17 mouse cellular contexts compared by ENCODE assay signal in the genomic region with DNA sequence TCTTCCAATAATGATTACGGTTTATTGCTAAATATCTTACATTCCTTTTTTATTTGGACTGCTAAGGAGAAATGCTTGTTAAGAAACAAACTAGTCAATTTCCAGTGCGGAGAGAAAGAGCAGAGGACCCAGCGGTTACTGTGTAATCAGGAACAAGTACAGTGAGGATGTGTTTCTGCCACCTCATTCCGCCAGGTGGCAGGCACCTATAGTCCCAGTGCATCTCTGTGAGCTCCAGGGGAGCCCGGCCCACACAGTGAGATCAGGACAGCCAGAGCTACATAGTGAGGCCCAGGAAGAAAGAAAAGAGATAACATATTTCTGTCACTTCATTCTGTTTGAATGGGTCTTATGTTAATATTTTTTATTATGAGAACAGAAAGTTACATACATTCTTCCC. TPM values are rescaled to one million over a fixed set of nuclear protein-coding genes. Genes with fewer than 3 reads are reported as not detected.
DNase-seq lines count a peak whose midpoint lies in the region; ATAC-seq and TF ChIP-seq lines count a peak whose summit lies in the region.
"Had no signal": no experiment of that assay in that cellular context is flagged by ENCODE, and none has a peak within 500 bp of the region (broad histone marks: within the 10 kb centered on the region; RNA-seq: fewer than 3 reads in every experiment).

No protein-coding gene starts in this region.

- intact Hi-C loops in left cerebral cortex, postnatal 14 days (cut with DNase I), result no loop called here

- H3K9me3 ChIP-seq in heart, postnatal 0 days (replicated peaks; ENCODE audit: control insufficient read depth, low read length), result no peaks in the 10 kb centered on the region
- H3K9me3 ChIP-seq in heart, embryonic 10.5 days, result no peaks in the 10 kb centered on the region
- no peaks in the 10 kb centered on the region for H3K9me3 ChIP-seq in midbrain, postnatal 0 days (ENCODE audit: low read length)
- H3K9me3 ChIP-seq in midbrain, embryonic 10.5 days (replicated peaks), result no peaks in the 10 kb centered on the region
- no peaks in the 10 kb centered on the region for H3K9me3 ChIP-seq in embryonic facial prominence, embryonic 10.5 days
- H3K9me3 ChIP-seq: embryonic facial prominence, embryonic 12.5 days; forebrain, embryonic 12.5 days; limb, embryonic 12.5 days; neural tube, embryonic 13.5 days had no signal

- TF ChIP-seq EP300 in heart, postnatal 0 days (IDR thresholded peaks at IDR 0.05; ENCODE audit: low read depth), result no peak

- no peak for ATAC-seq in heart, postnatal 0 days (ENCODE audit: insufficient read depth, low read depth)
- ATAC-seq in midbrain, postnatal 0 days (ENCODE audit: low FRiP score), result no peak
- no peak for ATAC-seq in granulocyte monocyte progenitor cell, adult 5-6 weeks (replicated peaks; ENCODE audit: poor library complexity, severe bottlenecking)
- ATAC-seq: intestine, embryonic 16.5 days had no signal

- H3K4me1 ChIP-seq in heart, postnatal 0 days (ENCODE audit: control insufficient read depth, insufficient read depth), result no peaks in the 10 kb centered on the region
- no peaks in the 10 kb centered on the region for H3K4me1 ChIP-seq in heart, embryonic 10.5 days
- H3K4me1 ChIP-seq in midbrain, postnatal 0 days (ENCODE audit: insufficient read depth, low read length), result no peaks in the 10 kb centered on the region
- no peaks in the 10 kb centered on the region for H3K4me1 ChIP-seq in midbrain, embryonic 10.5 days
- no peaks in the 10 kb centered on the region for H3K4me1 ChIP-seq in embryonic facial prominence, embryonic 10.5 days
- H3K4me1 ChIP-seq: embryonic facial prominence, embryonic 12.5 days; forebrain, embryonic 12.5 days; limb, embryonic 12.5 days; neural tube, embryonic 13.5 days had no signal

- no peak overlapping the region for H3K9ac ChIP-seq in heart, postnatal 0 days (replicated peaks; ENCODE audit: low read depth, low read length)
- no peak overlapping the region for H3K9ac ChIP-seq in midbrain, postnatal 0 days (replicated peaks; ENCODE audit: low read length, poor library complexity, severe bottlenecking)
- H3K9ac ChIP-seq: embryonic facial prominence, embryonic 12.5 days; forebrain, embryonic 12.5 days; limb, embryonic 12.5 days; neural tube, embryonic 13.5 days had no signal

- H3K36me3 ChIP-seq in heart, postnatal 0 days (replicated peaks; ENCODE audit: control insufficient read depth, insufficient read depth, low read length), result peaks cover 8% of the 10 kb centered on the region; the same call in 1 of the 2 replicates
- H3K36me3 ChIP-seq in heart, embryonic 10.5 days, result peaks cover 6% of the 10 kb centered on the region; the same call in 1 of the 2 replicates
- peaks cover 9% of the 10 kb centered on the region; the same call in 1 of the 2 replicates for H3K36me3 ChIP-seq in midbrain, postnatal 0 days (ENCODE audit: insufficient read depth, low read length)
- 0 out of 2 replicates have a peak, but pooled peaks cover 7% of the 10 kb centered on the region for H3K36me3 ChIP-seq in midbrain, embryonic 10.5 days
- H3K36me3 ChIP-seq in embryonic facial prominence, embryonic 10.5 days (replicated peaks), result peaks cover 2% of the 10 kb centered on the region; the same call in 1 of the 2 replicates
- H3K36me3 ChIP-seq: forebrain, embryonic 12.5 days had no signal

- TF ChIP-seq CTCF in heart, postnatal 0 days (IDR thresholded peaks at IDR 0.05; ENCODE audit: low read depth), result peak; percentile 17; the same call in 1 of the 2 replicates
- TF ChIP-seq CTCF in midbrain, postnatal 0 days (IDR thresholded peaks at IDR 0.05), result peak; percentile 36

- no peak overlapping the region for H3K27ac ChIP-seq in heart, postnatal 0 days (ENCODE audit: low read depth)
- H3K27ac ChIP-seq in heart, embryonic 10.5 days, result no peak overlapping the region
- H3K27ac ChIP-seq in midbrain, postnatal 0 days (ENCODE audit: low read depth, low read length), result no peak overlapping the region
- no peak overlapping the region for H3K27ac ChIP-seq in midbrain, embryonic 10.5 days (replicated peaks)
- no peak overlapping the region for H3K27ac ChIP-seq in embryonic facial prominence, embryonic 10.5 days (replicated peaks)
- H3K27ac ChIP-seq: embryonic facial prominence, embryonic 12.5 days; forebrain, embryonic 12.5 days; limb, embryonic 12.5 days; neural tube, embryonic 13.5 days had no signal

- DNase-seq in heart, postnatal 0 days (ENCODE audit: low spot score), result no peak
- no peak for DNase-seq in heart, embryonic 10.5 days (ENCODE audit: low spot score)
- DNase-seq in midbrain, postnatal 0 days (ENCODE audit: low spot score), result no peak
- no peak for DNase-seq in midbrain, embryonic 10.5 days (ENCODE audit: low spot score)
- DNase-seq in embryonic facial prominence, embryonic 10.5 days (ENCODE audit: low spot score), result peak; percentile 25
- no peak for DNase-seq in left cerebral cortex, postnatal 14 days (ENCODE audit: low spot score in 2 of 2)
- no peak for DNase-seq in thymus, postnatal 14 days
- DNase-seq: B cell, adult 2 months; cerebellum, adult 2 months; heart, postnatal 4 days; kidney, postnatal 25 days had no signal

- H3K27me3 ChIP-seq in heart, postnatal 0 days (ENCODE audit: control insufficient read depth, insufficient read depth, low read length), result no peaks in the 10 kb centered on the region
- no peaks in the 10 kb centered on the region for H3K27me3 ChIP-seq in heart, embryonic 10.5 days (ENCODE audit: insufficient read depth, poor library complexity, severe bottlenecking)
- no peaks in the 10 kb centered on the region for H3K27me3 ChIP-seq in midbrain, postnatal 0 days (ENCODE audit: insufficient read depth, low read length)
- H3K27me3 ChIP-seq in midbrain, embryonic 10.5 days (ENCODE audit: low read depth, poor library complexity, severe bottlenecking), result no peaks in the 10 kb centered on the region
- H3K27me3 ChIP-seq in embryonic facial prominence, embryonic 10.5 days (replicated peaks; ENCODE audit: low read depth, poor library complexity, severe bottlenecking), result no peaks in the 10 kb centered on the region
- H3K27me3 ChIP-seq: embryonic facial prominence, embryonic 12.5 days; forebrain, embryonic 12.5 days; limb, embryonic 12.5 days; neural tube, embryonic 13.5 days had no signal

- H3K4me2 ChIP-seq in heart, postnatal 0 days (ENCODE audit: low read depth, low read length), result no peak overlapping the region
- H3K4me2 ChIP-seq in midbrain, postnatal 0 days (ENCODE audit: low read depth, low read length, poor library complexity, severe bottlenecking), result no peak overlapping the region
- H3K4me2 ChIP-seq: embryonic facial prominence, embryonic 12.5 days; forebrain, embryonic 12.5 days; limb, embryonic 12.5 days; neural tube, embryonic 13.5 days had no signal

- no peak overlapping the region for H3K4me3 ChIP-seq in heart, postnatal 0 days (ENCODE audit: low read depth, low read length)
- no peak overlapping the region for H3K4me3 ChIP-seq in heart, embryonic 10.5 days
- no peak overlapping the region for H3K4me3 ChIP-seq in midbrain, postnatal 0 days (ENCODE audit: low read depth, low read length)
- H3K4me3 ChIP-seq in midbrain, embryonic 10.5 days, result no peak overlapping the region
- no peak overlapping the region for H3K4me3 ChIP-seq in embryonic facial prominence, embryonic 10.5 days
- H3K4me3 ChIP-seq: embryonic facial prominence, embryonic 12.5 days; forebrain, embryonic 12.5 days; limb, embryonic 12.5 days; neural tube, embryonic 13.5 days had no signal

- WGBS in heart, postnatal 0 days, result 66% methylated on average over 5 of the region's 5 CpGs
- 63% methylated on average over 5 of the region's 5 CpGs for WGBS in heart, embryonic 10.5 days
- 76% methylated on average over 5 of the region's 5 CpGs for WGBS in midbrain, postnatal 0 days
- 66% methylated on average over 5 of the region's 5 CpGs for WGBS in midbrain, embryonic 10.5 days
- 68% methylated on average over 5 of the region's 5 CpGs for WGBS in embryonic facial prominence, embryonic 10.5 days

RNA-seq across cellular contexts. Expression of a gene that starts 27.7 kb away (rescaled TPM):
- total RNA-seq in heart, postnatal 0 days (2014; rRNA removed; ENCODE audit: low replicate concordance), result 19.8 and 28.1 TPM in 2 replicates
- 6.1 and 6.5 TPM in 2 replicates for polyA plus RNA-seq in heart, postnatal 0 days (2015; fragmentation: Nextera tagmentation; extraction: Ambion mirVana)
- 7.3 and 10.6 TPM in 2 replicates for polyA plus RNA-seq in heart, embryonic 10.5 days (2016; fragmentation: Nextera tagmentation; extraction: Ambion mirVana)
- 23.0 and 34.6 TPM in 2 replicates for total RNA-seq in midbrain, postnatal 0 days (2014; rRNA removed)
- 4.4 and 5.2 TPM in 2 replicates for polyA plus RNA-seq in midbrain, postnatal 0 days (2015; fragmentation: Nextera tagmentation; extraction: Ambion mirVana)
- 8.5 and 8.8 TPM in 2 replicates for polyA plus RNA-seq in midbrain, embryonic 10.5 days (2016; fragmentation: Nextera tagmentation; extraction: Ambion mirVana)
- polyA plus RNA-seq in embryonic facial prominence, embryonic 10.5 days (2016; fragmentation: Nextera tagmentation; extraction: Ambion mirVana), result 8.6 and 9.5 TPM in 2 replicates
- total RNA-seq in left cerebral cortex, postnatal 14 days (2021), result 10 to 100 TPM; 17.2 to 18.1 TPM
- 9.5 and 12.0 TPM in 2 replicates for total RNA-seq in granulocyte monocyte progenitor cell, adult 5-6 weeks (2014; fragmentation: Nextera tagmentation)
- 9.7 and 12.7 TPM in 2 replicates for total RNA-seq in granulocyte monocyte progenitor cell, adult 5-6 weeks (2017)

RNA-seq across cellular contexts. Expression of a gene that starts 54.3 kb away (rescaled TPM):
- 10.8 and 24.2 TPM in 2 replicates for total RNA-seq in heart, postnatal 0 days (2014; rRNA removed; ENCODE audit: low replicate concordance)
- 19.5 and 20.5 TPM in 2 replicates for polyA plus RNA-seq in heart, postnatal 0 days (2015; fragmentation: Nextera tagmentation; extraction: Ambion mirVana)
- 40.6 and 54.9 TPM in 2 replicates for polyA plus RNA-seq in heart, embryonic 10.5 days (2016; fragmentation: Nextera tagmentation; extraction: Ambion mirVana)
- 14.4 and 20.0 TPM in 2 replicates for total RNA-seq in midbrain, postnatal 0 days (2014; rRNA removed)
- 46.4 and 47.6 TPM in 2 replicates for polyA plus RNA-seq in midbrain, postnatal 0 days (2015; fragmentation: Nextera tagmentation; extraction: Ambion mirVana)
- polyA plus RNA-seq in midbrain, embryonic 10.5 days (2016; fragmentation: Nextera tagmentation; extraction: Ambion mirVana), result 58.5 and 73.3 TPM in 2 replicates
- polyA plus RNA-seq in embryonic facial prominence, embryonic 10.5 days (2016; fragmentation: Nextera tagmentation; extraction: Ambion mirVana), result 66.8 and 70.6 TPM in 2 replicates
- 10 to 100 TPM; 25.6 to 30.7 TPM for total RNA-seq in left cerebral cortex, postnatal 14 days (2021)
- total RNA-seq in granulocyte monocyte progenitor cell, adult 5-6 weeks (2014; fragmentation: Nextera tagmentation), result 66.8 and 67.0 TPM in 2 replicates
- 95.6 and 116 TPM in 2 replicates for total RNA-seq in granulocyte monocyte progenitor cell, adult 5-6 weeks (2017)

RNA-seq across cellular contexts. Expression of a gene that starts 54.7 kb away (rescaled TPM):
- total RNA-seq in heart, postnatal 0 days (2014; rRNA removed; ENCODE audit: low replicate concordance), result 3.1 and 4.3 TPM in 2 replicates
- polyA plus RNA-seq in heart, postnatal 0 days (2015; fragmentation: Nextera tagmentation; extraction: Ambion mirVana), result 3.5 and 3.7 TPM in 2 replicates
- polyA plus RNA-seq in heart, embryonic 10.5 days (2016; fragmentation: Nextera tagmentation; extraction: Ambion mirVana), result 5.2 and 5.6 TPM in 2 replicates
- 19.0 and 23.4 TPM in 2 replicates for total RNA-seq in midbrain, postnatal 0 days (2014; rRNA removed)
- polyA plus RNA-seq in midbrain, postnatal 0 days (2015; fragmentation: Nextera tagmentation; extraction: Ambion mirVana), result 8.0 and 8.4 TPM in 2 replicates
- 4.2 and 5.4 TPM in 2 replicates for polyA plus RNA-seq in midbrain, embryonic 10.5 days (2016; fragmentation: Nextera tagmentation; extraction: Ambion mirVana)
- 5.6 and 6.0 TPM in 2 replicates for polyA plus RNA-seq in embryonic facial prominence, embryonic 10.5 days (2016; fragmentation: Nextera tagmentation; extraction: Ambion mirVana)
- 10 to 100 TPM; 23.9 to 28.6 TPM for total RNA-seq in left cerebral cortex, postnatal 14 days (2021)
- total RNA-seq in granulocyte monocyte progenitor cell, adult 5-6 weeks (2014; fragmentation: Nextera tagmentation), result 10.8 and 14.1 TPM in 2 replicates
- total RNA-seq in granulocyte monocyte progenitor cell, adult 5-6 weeks (2017), result 5.3 and 13.6 TPM in 2 replicates
